Mouse (Mus musculus) limb, embryonic 12.5 days (tissue): Measurements from ENCODE around the gene Prpf8. TPM values are rescaled to one million over a fixed set of nuclear protein-coding genes. Genes with fewer than 3 reads are reported as not detected.

Experiments used
- ATAC-seq: fragments of 200-750 bp; cut with Nextera tagmentation; 2 replicates; pipeline ENCODE4 v1.8.0; 2017; ENCODE audit warnings: low read depth, moderate TSS enrichment; ENCODE audit not compliant: insufficient number of reproducible peaks, insufficient read depth, low FRiP score, low TSS enrichment
- H3K27ac ChIP-seq: fragments of 300-500 bp; sonication (generic); 2 replicates; pipeline ENCODE4 v1.5.1; 2016; ENCODE audit warnings: mild to moderate bottlenecking, moderate library complexity
- H3K27me3 ChIP-seq: fragments of 300-500 bp; sonication (generic); 2 replicates; pipeline ENCODE4 v1.6.1; 2016; ENCODE audit warnings: mild to moderate bottlenecking, moderate library complexity
- H3K36me3 ChIP-seq: fragments of 300-500 bp; sonication (generic); 2 replicates; pipeline ENCODE4 v1.6.1; 2016; ENCODE audit warnings: mild to moderate bottlenecking, moderate library complexity
- H3K4me1 ChIP-seq: fragments of 300-500 bp; sonication (generic); replicated peaks from 2 replicates; pipeline ENCODE4 v1.6.1; 2016
- H3K4me2 ChIP-seq: fragments of 300-500 bp; sonication (generic); 2 replicates; pipeline ENCODE4 v1.6.1; 2016; ENCODE audit warnings: mild to moderate bottlenecking, moderate library complexity
- H3K4me3 ChIP-seq: fragments of 300-500 bp; sonication (generic); replicated peaks from 2 replicates; pipeline ENCODE4 v1.5.1; 2016; ENCODE audit warnings: mild to moderate bottlenecking
- H3K9ac ChIP-seq: fragments of 300-500 bp; sonication (generic); replicated peaks from 2 replicates; pipeline ENCODE4 v1.6.1; 2016; ENCODE audit warnings: mild to moderate bottlenecking, moderate library complexity
- H3K9me3 ChIP-seq: fragments of 300-500 bp; sonication (generic); 2 replicates; pipeline ENCODE4 v1.6.1; 2016; ENCODE audit warnings: mild to moderate bottlenecking, moderate library complexity
- WGBS: fragments of 180-500 bp; shearing (Covaris S2); methylation state at CpG from one replicate; pipeline ENCODE4 v1.1.7; 2016; 5-methylcytosine and 5-hydroxymethylcytosine counted together
- polyA plus RNA-seq: library from polyadenylated mRNA; unstranded; fragments of >200 nt; fragmentation: Nextera tagmentation; extraction: Ambion mirVana; gene quantifications from 2 replicates; pipeline ENCODE4 v1.2.1, GENCODE M21; 2016

The Prpf8 gene
- polyA plus RNA-seq, result 79.6 and 83.0 TPM in 2 replicates

- ATAC-seq, result peak; percentile 96
- H3K9me3 ChIP-seq, result no peaks in the 10 kb centered on the region
- H3K27ac ChIP-seq, result peak within 1 kb of the TSS; percentile 89
- under 1% methylated on average over 52 of the region's 52 CpGs for WGBS
- peak within 1 kb of the TSS; percentile 97 for H3K9ac ChIP-seq
- H3K4me3 ChIP-seq, result peak within 1 kb of the TSS; percentile 97
- H3K4me1 ChIP-seq, result peaks cover 15% of the 10 kb centered on the region
- H3K4me2 ChIP-seq, result peak within 1 kb of the TSS; percentile 93
- H3K36me3 ChIP-seq, result peaks cover 29% of the 10 kb centered on the region
- H3K27me3 ChIP-seq, result no peaks in the 10 kb centered on the region; the same call in 1 of the 2 replicates
Measured at GRCm38 (mm10) chr11:75486601-75487285, at the start of gene Prpf8. Gene Prpf8 (plus strand): TSS chr11:75486816.

GRCm38 (mm10) chr11:75438194-75438593, 48.4 kb upstream of the Prpf8 start:
- Histone ChIP-seq H3K4me3 (no peak overlapping the region), H3K4me2 (no peak overlapping the region), H3K27ac (no peak overlapping the region), H3K9ac (no peak overlapping the region), H3K27me3 (no peaks in the 10 kb centered on the region), H3K4me1 (no peaks in the 10 kb centered on the region), H3K9me3 (peaks cover 6% of the 10 kb centered on the region; the same call in 1 of the 2 replicates), H3K36me3 (peaks cover 15% of the 10 kb centered on the region)
- ATAC-seq, result no peak
- WGBS, result 81% methylated on average over 13 of the region's 13 CpGs

- 87% methylated on average over 3 of the region's 3 CpGs for WGBS
- Histone ChIP-seq H3K4me3 (no peak overlapping the region), H3K9me3 (peaks cover 6% of the 10 kb centered on the region; the same call in 1 of the 2 replicates), H3K27me3 (no peaks in the 10 kb centered on the region), H3K36me3 (peaks cover 18% of the 10 kb centered on the region), H3K9ac (no peak overlapping the region), H3K4me2 (no peak overlapping the region), H3K4me1 (no peaks in the 10 kb centered on the region), H3K27ac (no peak overlapping the region)
- no peak for ATAC-seq
Measured at GRCm38 (mm10) chr11:75438804-75439203, 47.8 kb upstream of the Prpf8 start.

- ATAC-seq, result no peak
- H3K9ac ChIP-seq, result no peak within 1 kb of the TSS
- H3K4me2 ChIP-seq, result no peak within 1 kb of the TSS
- H3K4me1 ChIP-seq, result no peaks in the 10 kb centered on the region
- 90% methylated on average over 6 of the region's 6 CpGs for WGBS
- peaks cover 3% of the 10 kb centered on the region; the same call in 1 of the 2 replicates for H3K9me3 ChIP-seq
- H3K27ac ChIP-seq, result no peak within 1 kb of the TSS
- peaks cover 18% of the 10 kb centered on the region for H3K36me3 ChIP-seq
- no peak within 1 kb of the TSS for H3K4me3 ChIP-seq
- no peaks in the 10 kb centered on the region for H3K27me3 ChIP-seq
Measured at GRCm38 (mm10) chr11:75439363-75439762, 47.3 kb upstream of the Prpf8 start, which contains the start of gene Serpinf2. Gene Serpinf2 (minus strand): TSS chr11:75439591.

GRCm38 (mm10) chr11:75439951-75440350, 46.7 kb upstream of the Prpf8 start:
- Histone ChIP-seq H3K36me3 (peaks cover 18% of the 10 kb centered on the region), H3K4me1 (no peaks in the 10 kb centered on the region), H3K4me2 (no peak overlapping the region), H3K9ac (no peak overlapping the region), H3K4me3 (no peak overlapping the region), H3K27ac (no peak overlapping the region), H3K9me3 (no peaks in the 10 kb centered on the region), H3K27me3 (no peaks in the 10 kb centered on the region)
- no peak for ATAC-seq
- 82% methylated on average over 3 of the region's 3 CpGs for WGBS

- 77% methylated on average over 7 of the region's 7 CpGs for WGBS
- no peak for ATAC-seq
Measured at GRCm38 (mm10) chr11:75441034-75441433, 45.6 kb upstream of the Prpf8 start.

GRCm38 (mm10) chr11:75441601-75442000, 45.0 kb upstream of the Prpf8 start:
- no peak overlapping the region for H3K9ac ChIP-seq
- no peak for ATAC-seq
- no peaks in the 10 kb centered on the region for H3K27me3 ChIP-seq
- no peak overlapping the region for H3K4me3 ChIP-seq
- no peaks in the 10 kb centered on the region for H3K9me3 ChIP-seq
- WGBS, result 91% methylated on average over 16 of the region's 16 CpGs
- H3K4me2 ChIP-seq, result no peak overlapping the region
- no peaks in the 10 kb centered on the region for H3K4me1 ChIP-seq
- H3K36me3 ChIP-seq, result peaks cover 25% of the 10 kb centered on the region
- H3K27ac ChIP-seq, result no peak overlapping the region

More at GRCm38 (mm10) chr11:75441034-75441433, 45.6 kb upstream of the Prpf8 start:
- H3K36me3 ChIP-seq, result peaks cover 25% of the 10 kb centered on the region
- no peaks in the 10 kb centered on the region for H3K4me1 ChIP-seq
- no peaks in the 10 kb centered on the region for H3K27me3 ChIP-seq
- H3K9me3 ChIP-seq, result no peaks in the 10 kb centered on the region
- H3K9ac ChIP-seq, result no peak overlapping the region
- H3K4me3 ChIP-seq, result no peak overlapping the region
- no peak overlapping the region for H3K4me2 ChIP-seq
- H3K27ac ChIP-seq, result no peak overlapping the region

GRCm38 (mm10) chr11:75443711-75444110, 42.9 kb upstream of the Prpf8 start:
- H3K4me1 ChIP-seq, result no peaks in the 10 kb centered on the region
- H3K9me3 ChIP-seq, result no peaks in the 10 kb centered on the region
- ATAC-seq, result no peak
- no peak overlapping the region for H3K9ac ChIP-seq
- no peaks in the 10 kb centered on the region for H3K27me3 ChIP-seq
- no peak overlapping the region for H3K4me2 ChIP-seq
- WGBS, result 47% methylated on average over 8 of the region's 8 CpGs
- no peak overlapping the region for H3K4me3 ChIP-seq
- H3K27ac ChIP-seq, result no peak overlapping the region
- H3K36me3 ChIP-seq, result peaks cover 42% of the 10 kb centered on the region

- ATAC-seq, result no peak
- Histone ChIP-seq H3K4me1 (peaks cover 2% of the 10 kb centered on the region), H3K9me3 (no peaks in the 10 kb centered on the region), H3K27ac (no peak overlapping the region), H3K4me3 (no peak overlapping the region), H3K9ac (no peak overlapping the region), H3K4me2 (no peak overlapping the region), H3K27me3 (no peaks in the 10 kb centered on the region), H3K36me3 (peaks cover 45% of the 10 kb centered on the region)
- WGBS, result 84% methylated on average over 3 of the region's 3 CpGs
Measured at GRCm38 (mm10) chr11:75448575-75448974, 38.0 kb upstream of the Prpf8 start.

GRCm38 (mm10) chr11:75449695-75450094, 36.9 kb upstream of the Prpf8 start:
- ATAC-seq, result no peak
- Histone ChIP-seq H3K36me3 (peaks cover 45% of the 10 kb centered on the region), H3K4me2 (no peak overlapping the region), H3K27ac (no peak overlapping the region), H3K4me1 (peaks cover 11% of the 10 kb centered on the region), H3K4me3 (no peak overlapping the region), H3K9me3 (no peaks in the 10 kb centered on the region), H3K9ac (no peak overlapping the region), H3K27me3 (no peaks in the 10 kb centered on the region)
- 85% methylated on average over 7 of the region's 7 CpGs for WGBS

- no peaks in the 10 kb centered on the region for H3K9me3 ChIP-seq
- no peak overlapping the region for H3K27ac ChIP-seq
- peaks cover 18% of the 10 kb centered on the region for H3K4me1 ChIP-seq
- 87% methylated on average over 8 of the region's 8 CpGs for WGBS
- ATAC-seq, result no peak
- H3K9ac ChIP-seq, result no peak overlapping the region
- no peaks in the 10 kb centered on the region for H3K27me3 ChIP-seq
- peaks cover 41% of the 10 kb centered on the region for H3K36me3 ChIP-seq
- H3K4me2 ChIP-seq, result no peak overlapping the region
- no peak overlapping the region for H3K4me3 ChIP-seq
Measured at GRCm38 (mm10) chr11:75450304-75450908, 36.2 kb upstream of the Prpf8 start.
